Comparison of ENCODE assay signal across 13 mouse cellular contexts in the genomic region with DNA sequence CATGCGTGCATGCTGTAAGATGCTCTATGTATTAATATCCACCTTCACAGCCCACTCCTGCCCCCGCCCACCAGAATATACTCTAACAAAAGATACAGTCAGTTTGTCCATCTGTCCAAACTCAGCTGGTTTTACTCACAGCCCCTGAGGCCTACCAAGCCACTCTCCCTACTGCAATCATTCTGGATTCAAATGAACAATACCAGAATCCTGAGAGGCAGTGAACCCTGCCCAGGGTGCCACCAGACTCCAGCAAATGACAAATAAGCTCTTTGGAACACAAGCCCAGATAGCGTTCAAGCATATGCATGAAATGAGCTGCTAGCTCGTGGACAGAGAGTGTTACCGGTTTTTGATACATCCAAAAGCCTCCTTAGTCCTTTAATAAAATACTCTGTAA.
DNase-seq lines count a peak whose midpoint lies in the region; ATAC-seq lines count a peak whose summit lies in the region.
"Had no signal": no experiment of that assay in that cellular context is flagged by ENCODE, and none has a peak within 500 bp of the region (broad histone marks: within the 10 kb centered on the region; RNA-seq: fewer than 3 reads in every experiment).

No protein-coding gene starts in this region.

- DNase-seq in Muller cell, postnatal 12 days (ENCODE audit: inconsistent ontology term) = peak; percentile 76
- DNase-seq in hindbrain, embryonic 14.5 days (ENCODE audit: low spot score) = no peak
- DNase-seq in thymus, adult 18-20 months = no peak
- DNase-seq: cerebellum, adult 9-10 months; heart, postnatal 14 days; spleen, adult 18-20 months; thymus, postnatal 36 days had no signal

- WGBS in embryonic facial prominence, embryonic 13.5 days = 75% methylated on average over 5 of the region's 5 CpGs
- 28% methylated on average over 5 of the region's 5 CpGs for WGBS in hindbrain, embryonic 14.5 days
- WGBS in midbrain, embryonic 12.5 days = 45% methylated on average over 5 of the region's 5 CpGs
- 75% methylated on average over 5 of the region's 5 CpGs for WGBS in intestine, embryonic 16.5 days

- no peak overlapping the region for H3K9ac ChIP-seq in embryonic facial prominence, embryonic 13.5 days
- H3K9ac ChIP-seq in hindbrain, embryonic 14.5 days = no peak overlapping the region; the same call in 1 of the 2 replicates
- H3K9ac ChIP-seq in midbrain, embryonic 12.5 days (replicated peaks) = 0 out of 2 replicates have a peak overlapping the region, but pooled peaks have one; percentile 24
- H3K9ac ChIP-seq in intestine, embryonic 16.5 days (ENCODE audit: low read depth, low read length) = no peak overlapping the region
- H3K9ac ChIP-seq: liver, embryonic 15.5 days had no signal

- no peaks in the 10 kb centered on the region for H3K9me3 ChIP-seq in embryonic facial prominence, embryonic 13.5 days
- no peaks in the 10 kb centered on the region for H3K9me3 ChIP-seq in hindbrain, embryonic 14.5 days (ENCODE audit: control insufficient read depth, low read length)
- H3K9me3 ChIP-seq in midbrain, embryonic 12.5 days = no peaks in the 10 kb centered on the region
- no peaks in the 10 kb centered on the region for H3K9me3 ChIP-seq in intestine, embryonic 16.5 days (ENCODE audit: control insufficient read depth, low read length)
- H3K9me3 ChIP-seq: liver, embryonic 15.5 days had no signal

- peaks cover 84% of the 10 kb centered on the region for H3K4me1 ChIP-seq in embryonic facial prominence, embryonic 13.5 days
- H3K4me1 ChIP-seq in hindbrain, embryonic 14.5 days (replicated peaks; ENCODE audit: control insufficient read depth, insufficient read depth, low read length) = peaks cover 84% of the 10 kb centered on the region
- peaks cover 90% of the 10 kb centered on the region for H3K4me1 ChIP-seq in midbrain, embryonic 12.5 days
- H3K4me1 ChIP-seq in intestine, embryonic 16.5 days (ENCODE audit: control insufficient read depth, insufficient read depth, low read length) = peaks cover 37% of the 10 kb centered on the region

- peak overlapping the region; percentile 22; the same call in 1 of the 2 replicates for H3K27ac ChIP-seq in embryonic facial prominence, embryonic 13.5 days
- H3K27ac ChIP-seq in hindbrain, embryonic 14.5 days = peak overlapping the region; percentile 83
- peak overlapping the region; percentile 95 for H3K27ac ChIP-seq in midbrain, embryonic 12.5 days (replicated peaks)
- H3K27ac ChIP-seq in intestine, embryonic 16.5 days (ENCODE audit: low read length) = no peak overlapping the region
- H3K27ac ChIP-seq: liver, embryonic 15.5 days; macrophage had no signal

- no peaks in the 10 kb centered on the region for H3K27me3 ChIP-seq in embryonic facial prominence, embryonic 13.5 days
- H3K27me3 ChIP-seq in hindbrain, embryonic 14.5 days (ENCODE audit: control insufficient read depth, insufficient read depth, low read length) = no peaks in the 10 kb centered on the region
- no peaks in the 10 kb centered on the region for H3K27me3 ChIP-seq in midbrain, embryonic 12.5 days
- no peaks in the 10 kb centered on the region for H3K27me3 ChIP-seq in intestine, embryonic 16.5 days (replicated peaks; ENCODE audit: control insufficient read depth, insufficient read depth, low read length)
- H3K27me3 ChIP-seq: liver, embryonic 15.5 days had no signal

- H3K36me3 ChIP-seq in embryonic facial prominence, embryonic 13.5 days = peaks cover 18% of the 10 kb centered on the region
- no peaks in the 10 kb centered on the region for H3K36me3 ChIP-seq in hindbrain, embryonic 14.5 days (replicated peaks; ENCODE audit: control insufficient read depth, insufficient read depth)
- H3K36me3 ChIP-seq in midbrain, embryonic 12.5 days = peaks cover 16% of the 10 kb centered on the region
- H3K36me3 ChIP-seq in intestine, embryonic 16.5 days (ENCODE audit: control insufficient read depth, insufficient read depth, low read length) = no peaks in the 10 kb centered on the region

- no peak for ATAC-seq in embryonic facial prominence, embryonic 13.5 days (ENCODE audit: insufficient number of reproducible peaks, insufficient read depth, low FRiP score, low TSS enrichment, low read depth)
- ATAC-seq in hindbrain, embryonic 14.5 days (ENCODE audit: low FRiP score) = no peak
- no peak for ATAC-seq in midbrain, embryonic 12.5 days (ENCODE audit: low FRiP score, low read depth)
- no peak for ATAC-seq in intestine, embryonic 16.5 days
- no peak for ATAC-seq in megakaryocyte, adult 5-6 weeks (ENCODE audit: poor library complexity, severe bottlenecking)

- H3K4me3 ChIP-seq in embryonic facial prominence, embryonic 13.5 days = no peak overlapping the region
- no peak overlapping the region for H3K4me3 ChIP-seq in hindbrain, embryonic 14.5 days (replicated peaks; ENCODE audit: low read length)
- no peak overlapping the region for H3K4me3 ChIP-seq in midbrain, embryonic 12.5 days
- H3K4me3 ChIP-seq in intestine, embryonic 16.5 days (ENCODE audit: low read length) = no peak overlapping the region
- H3K4me3 ChIP-seq: liver, embryonic 15.5 days had no signal

- H3K4me2 ChIP-seq in embryonic facial prominence, embryonic 13.5 days = no peak overlapping the region
- H3K4me2 ChIP-seq in hindbrain, embryonic 14.5 days (replicated peaks) = no peak overlapping the region
- no peak overlapping the region for H3K4me2 ChIP-seq in midbrain, embryonic 12.5 days (replicated peaks)
- H3K4me2 ChIP-seq in intestine, embryonic 16.5 days (ENCODE audit: low read depth, low read length) = no peak overlapping the region
- H3K4me2 ChIP-seq: liver, embryonic 15.5 days had no signal
